In the genomic region with DNA sequence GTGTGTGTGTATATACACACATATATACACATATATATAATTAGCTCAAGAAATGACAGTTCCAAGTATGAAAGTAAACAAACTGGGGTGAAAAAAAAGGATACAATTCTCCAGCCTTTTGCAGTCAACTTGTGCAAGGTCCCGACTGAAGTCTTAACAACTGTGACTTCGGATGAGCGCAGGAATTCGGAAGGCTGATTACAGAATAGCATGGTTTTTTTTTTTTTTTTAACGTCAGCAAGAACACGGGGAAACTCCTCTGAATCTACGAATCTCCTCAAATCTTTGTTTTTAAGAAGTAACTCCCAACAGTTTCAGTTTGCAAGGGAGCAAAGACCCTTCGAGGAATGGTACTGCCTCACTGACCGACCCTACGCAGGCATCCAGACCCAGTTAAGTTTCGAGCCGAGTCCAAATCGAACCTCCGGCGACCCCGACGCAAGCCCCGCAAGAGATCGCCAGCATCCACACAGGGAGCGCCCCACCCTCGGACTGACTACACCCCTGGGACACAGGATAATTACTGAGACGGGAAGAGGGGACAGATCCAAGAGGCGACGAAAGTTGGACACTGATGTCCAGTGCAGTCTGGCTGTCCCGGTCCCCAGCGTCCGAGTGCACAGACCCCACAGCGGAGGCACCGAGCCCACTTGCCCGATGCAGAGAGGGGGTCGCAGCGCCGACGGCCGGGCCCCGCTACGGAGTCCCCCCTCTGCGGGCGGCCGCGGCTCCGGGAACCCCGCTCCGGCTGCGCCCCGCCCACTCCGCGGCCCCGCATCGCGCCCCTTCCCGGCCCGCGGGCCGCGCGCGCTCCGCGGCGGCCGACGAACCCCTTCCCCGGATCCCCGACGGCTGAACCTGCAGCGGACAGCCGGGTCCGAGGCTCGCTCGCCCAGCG, we compare ENCODE assay signal across 8 mouse cellular contexts. TPM values are rescaled to one million over a fixed set of nuclear protein-coding genes. Genes with fewer than 3 reads are reported as not detected.
DNase-seq lines count a peak whose midpoint lies in the region; TF ChIP-seq lines count a peak whose summit lies in the region.

No protein-coding gene starts in this region.

- H3K4me1 ChIP-seq in E14TG2a.4 (replicated peaks; ENCODE audit: low read depth, low read length), result peaks cover 72% of the 10 kb centered on the region
- H3K4me1 ChIP-seq in embryonic facial prominence, embryonic 10.5 days, result peaks cover 52% of the 10 kb centered on the region

- no peaks in the 10 kb centered on the region for H3K9me3 ChIP-seq in E14TG2a.4 (ENCODE audit: low read length)
- no peaks in the 10 kb centered on the region for H3K9me3 ChIP-seq in embryonic facial prominence, embryonic 10.5 days

- H3K27ac ChIP-seq in embryonic facial prominence, embryonic 10.5 days (replicated peaks), result peak overlapping the region; percentile 96

- no peak for TF ChIP-seq CTCF in E14TG2a.4 (conservative IDR thresholded peaks at IDR 0.05; ENCODE audit: low read length)

- H3K36me3 ChIP-seq in E14TG2a.4 (ENCODE audit: insufficient read depth, low read length), result no peaks in the 10 kb centered on the region
- no peaks in the 10 kb centered on the region for H3K36me3 ChIP-seq in embryonic facial prominence, embryonic 10.5 days (replicated peaks)

- peaks cover 10% of the 10 kb centered on the region for H3K27me3 ChIP-seq in E14TG2a.4 (ENCODE audit: insufficient read depth, low read length)
- peaks cover 12% of the 10 kb centered on the region for H3K27me3 ChIP-seq in embryonic facial prominence, embryonic 10.5 days (replicated peaks; ENCODE audit: low read depth, poor library complexity, severe bottlenecking)

- peak; percentile 95 for DNase-seq in heart, adult 11 months
- no peak for DNase-seq in heart, adult 8-10 months (ENCODE audit: low spot score)
- no peak for DNase-seq in embryonic facial prominence, embryonic 10.5 days (ENCODE audit: low spot score)
- DNase-seq in heart, postnatal 4 days, result peak; percentile 39
- peak; percentile 75 for DNase-seq in liver
- DNase-seq in naive thymus-derived CD4-positive, alpha-beta T cell, adult 2 months (ENCODE audit: low read depth), result peak; percentile 35
- DNase-seq in thymus, postnatal 36 days, result no peak

- H3K4me3 ChIP-seq in E14TG2a.4 (replicated peaks; ENCODE audit: low read length), result peak overlapping the region; percentile 91
- H3K4me3 ChIP-seq in embryonic facial prominence, embryonic 10.5 days, result peak overlapping the region; percentile 98

- under 1% methylated on average over 71 of the region's 72 CpGs for WGBS in embryonic facial prominence, embryonic 10.5 days

RNA-seq across cellular contexts. Expression of a gene that starts 0.6 kb away (rescaled TPM):
- 10 to 100 TPM; 15.2 to 16.8 (median 15.9) TPM for total RNA-seq in heart, adult 8-10 months (2022)
- 20.4 and 21.6 TPM in 2 replicates for polyA plus RNA-seq in embryonic facial prominence, embryonic 10.5 days (2016; fragmentation: Nextera tagmentation; extraction: Ambion mirVana)
- total RNA-seq in heart, postnatal 4 days (2021), result 10 to 100 TPM; 23.5 to 25.6 TPM

Comparison
In these comparisons a context has a peak if more than half of its experiments do, and no peak if none do; other contexts are left out.
1. DNase-seq: peak in heart, adult 11 months (single experiment), heart, postnatal 4 days (single experiment), liver (single experiment) and naive thymus-derived CD4-positive, alpha-beta T cell, adult 2 months (single experiment); none in heart, adult 8-10 months (single experiment), embryonic facial prominence, embryonic 10.5 days (single experiment) and thymus, postnatal 36 days (0 of 2).